Mouse (Mus musculus): Measurements from ENCODE around the gene Fbxw7.

Gene Fbxw7

GRCm38 (mm10) chr3:84897952-84898351 is 82.9 kb downstream of the Fbxw7 start:
- no peak for DNase-seq

- no peak for DNase-seq
Observed at GRCm38 (mm10) chr3:84906528-84906927, 91.5 kb downstream of the Fbxw7 start.

DNA sequence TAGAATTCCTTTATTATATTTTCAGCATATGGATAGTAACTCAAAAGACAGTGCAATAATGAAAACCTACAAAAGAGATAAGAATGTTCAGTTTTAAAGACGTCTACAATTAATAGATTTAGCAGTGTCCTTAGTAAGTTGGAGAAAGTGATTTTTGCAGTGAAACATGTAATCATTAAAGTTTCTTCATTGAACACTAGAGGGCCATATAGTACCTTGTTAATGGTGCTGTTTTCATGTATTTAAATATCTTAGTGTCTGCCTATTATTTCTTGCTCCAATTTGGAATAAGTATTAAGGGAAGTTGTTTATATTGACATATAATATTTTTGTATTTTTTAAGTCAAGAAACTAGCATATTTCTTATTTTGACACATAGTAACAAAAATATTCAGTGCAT is 99.2 kb downstream of the Fbxw7 start:
- DNase-seq = no peak

DNA sequence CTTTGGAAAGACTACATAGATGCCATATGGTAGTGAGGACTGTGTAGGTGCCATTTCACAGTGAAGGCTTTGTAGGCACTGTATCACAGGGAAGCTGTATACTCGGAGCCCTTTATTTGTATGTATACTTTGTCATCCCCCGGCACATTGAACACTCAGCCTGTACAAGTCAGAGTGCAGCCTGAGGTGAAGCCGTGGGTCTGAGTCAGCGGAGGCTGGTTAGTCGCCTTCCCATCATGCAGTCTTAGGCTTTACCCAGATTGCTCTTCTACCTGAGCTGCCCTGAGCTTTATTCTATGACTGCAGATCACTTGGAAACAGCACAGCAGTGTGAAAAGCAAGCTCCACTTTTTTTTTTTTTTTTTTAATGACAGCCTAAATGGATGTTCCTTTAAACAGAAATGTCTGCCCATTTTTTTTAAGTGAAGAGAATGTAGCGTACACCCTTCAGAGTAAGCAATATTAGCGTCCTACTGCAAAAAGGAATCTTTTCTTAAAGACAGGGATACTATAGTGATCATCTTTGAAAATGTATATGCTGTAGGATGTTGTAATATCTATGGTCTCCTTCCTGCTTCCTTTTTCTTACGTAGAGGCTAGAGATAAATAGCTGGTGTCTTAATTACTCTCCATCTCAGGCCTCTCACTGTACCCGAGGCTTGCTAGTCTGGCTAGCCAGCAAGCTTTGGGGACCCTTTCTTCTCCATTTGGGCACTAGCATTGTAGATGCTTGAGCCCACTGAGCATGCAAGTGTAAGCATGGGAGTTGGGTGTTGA is 103.0 kb downstream of the Fbxw7 start:
- DNase-seq = no peak

DNA sequence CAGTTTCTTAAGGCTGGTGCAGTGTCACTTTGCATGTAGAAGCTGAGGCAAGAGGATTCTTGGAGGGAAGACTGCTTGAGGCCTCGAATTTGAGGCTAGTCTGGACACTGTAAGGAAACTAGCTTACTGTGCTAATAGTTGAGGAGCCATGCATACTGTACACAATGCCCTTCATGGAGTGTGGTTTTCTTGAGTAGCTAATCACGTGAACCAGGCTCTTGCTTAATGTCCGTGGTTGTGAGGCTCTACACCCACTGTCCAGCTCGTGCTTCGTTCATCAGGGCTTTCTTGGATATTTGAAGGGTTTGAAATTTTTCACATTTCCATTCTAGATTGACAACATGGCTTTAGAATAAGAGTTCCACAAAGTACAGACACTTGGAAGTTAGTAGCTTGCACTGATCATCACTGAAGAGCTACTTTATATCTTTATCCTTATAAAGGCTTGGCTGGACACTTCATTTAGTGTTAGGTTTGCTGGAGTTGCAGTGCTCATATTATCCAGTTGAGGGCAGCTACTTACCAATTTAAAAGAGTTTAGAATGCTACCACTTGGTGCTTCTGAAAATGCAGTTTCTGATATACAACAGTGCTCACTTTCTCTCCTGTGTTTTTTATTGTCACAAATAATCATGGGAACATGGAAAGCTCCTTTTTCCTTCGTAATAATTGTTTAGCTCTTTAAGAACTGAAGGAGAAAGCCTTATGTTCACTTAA is 106.8 kb downstream of the Fbxw7 start:
- DNase-seq = peak; percentile 29

GRCm38 (mm10) chr3:84923256-84923655 is 108.2 kb downstream of the Fbxw7 start:
- DNase-seq = no peak

DNA sequence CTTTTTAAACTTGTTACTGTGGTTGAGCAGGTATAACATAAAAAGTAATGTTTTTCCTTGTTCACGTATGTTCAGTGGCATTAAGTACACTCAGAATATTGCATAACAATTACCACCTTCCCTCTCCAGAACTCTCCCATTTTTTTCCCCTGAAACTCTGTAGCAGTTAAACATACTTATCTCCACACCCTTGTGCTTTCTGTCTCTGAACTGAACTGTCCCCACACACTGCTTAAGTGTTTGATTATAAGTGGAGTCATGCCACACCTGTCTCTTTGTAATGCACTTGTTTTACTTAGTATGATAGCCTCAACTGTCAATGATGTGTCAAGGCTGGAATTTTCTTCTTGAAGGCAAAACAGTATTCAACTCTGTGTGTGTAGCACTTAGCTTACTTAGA is 108.6 kb downstream of the Fbxw7 start:
- DNase-seq = no peak

DNA sequence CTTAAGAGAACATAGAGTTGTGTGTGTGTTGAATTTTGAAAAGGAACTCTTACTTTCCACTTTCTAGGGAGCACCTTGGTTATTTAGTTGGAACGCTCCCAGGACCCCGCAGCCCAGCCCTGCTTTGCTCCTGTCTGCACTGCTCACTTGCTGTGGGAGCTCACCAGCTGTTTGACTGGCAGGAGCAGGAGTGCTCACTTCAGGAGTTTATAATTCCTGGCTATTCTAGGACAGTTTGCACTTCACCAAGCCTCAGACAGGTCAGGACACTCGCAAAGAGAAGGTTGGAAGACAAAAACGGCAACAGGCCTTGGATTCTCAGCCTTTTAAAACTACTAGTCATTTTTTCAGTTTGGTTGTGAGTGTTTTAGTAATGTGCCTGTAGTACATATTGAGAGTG is 110.2 kb downstream of the Fbxw7 start:
- DNase-seq = no peak

GRCm38 (mm10) chr3:84926140-84926539 is 111.1 kb downstream of the Fbxw7 start:
- no peak for DNase-seq

GRCm38 (mm10) chr3:84927168-84927794 is 112.2 kb downstream of the Fbxw7 start:
- DNase-seq = no peak

DNA sequence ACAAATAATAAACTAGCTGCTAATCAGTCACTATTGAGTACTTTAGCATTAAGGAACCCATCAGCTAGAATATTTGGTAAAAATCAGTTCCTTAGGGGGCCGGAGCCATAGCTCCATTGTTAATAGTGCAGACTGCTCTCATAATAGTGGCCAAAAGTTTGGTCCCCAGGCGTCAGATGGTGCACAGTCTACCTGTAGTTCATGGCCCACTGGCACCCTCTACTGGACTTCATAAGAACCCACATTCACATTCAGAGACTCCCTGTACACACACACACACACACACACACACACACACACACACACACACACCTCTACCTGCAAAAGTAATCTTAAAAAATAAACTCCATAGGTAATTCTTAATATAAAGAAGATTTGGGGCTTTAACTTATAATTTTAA is 112.8 kb downstream of the Fbxw7 start:
- DNase-seq = no peak

DNA sequence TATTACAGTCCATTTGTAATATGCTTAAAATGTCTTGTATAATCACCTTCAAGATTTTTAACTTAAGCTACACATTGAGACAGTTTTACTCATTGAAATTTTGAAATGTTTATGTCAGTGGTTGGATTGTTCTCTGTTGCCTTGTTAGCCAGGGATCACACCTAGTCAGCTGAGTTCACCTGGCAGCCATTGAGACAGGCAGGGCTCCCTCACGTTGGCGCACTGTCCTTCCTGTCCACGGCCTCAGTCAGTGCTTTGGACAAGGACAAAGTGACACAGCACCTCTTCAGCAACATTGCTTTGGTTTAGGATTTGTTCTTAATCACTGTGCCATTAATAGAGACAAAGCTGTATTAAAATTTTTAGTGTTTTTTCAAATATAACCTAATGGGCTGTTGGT is 114.1 kb downstream of the Fbxw7 start:
- DNase-seq = no peak

DNA sequence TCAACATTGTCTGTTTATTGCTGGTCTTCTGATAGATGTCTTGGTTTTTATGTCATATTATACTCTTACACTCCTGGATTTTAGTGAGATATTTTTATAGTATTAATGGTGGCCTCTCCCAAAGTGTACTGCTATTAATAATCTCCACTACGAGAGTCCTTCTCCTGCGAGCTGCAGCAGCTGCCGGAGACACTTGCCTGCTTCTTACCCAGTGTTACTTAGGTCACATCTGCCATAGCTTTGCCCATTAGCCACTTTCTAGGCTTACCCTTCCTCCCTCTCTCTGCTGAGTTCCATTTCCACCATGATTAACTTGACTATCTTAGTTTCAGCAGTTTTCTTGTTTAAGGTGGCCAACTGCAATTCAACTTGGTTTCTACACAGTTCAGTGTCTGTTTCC is 115.6 kb downstream of the Fbxw7 start:
- no peak for DNase-seq

- DNase-seq = no peak
Observed at GRCm38 (mm10) chr3:84935729-84936128, 120.7 kb downstream of the Fbxw7 start.

- DNase-seq = no peak
Observed at GRCm38 (mm10) chr3:84936252-84936651, 121.2 kb downstream of the Fbxw7 start.

DNA sequence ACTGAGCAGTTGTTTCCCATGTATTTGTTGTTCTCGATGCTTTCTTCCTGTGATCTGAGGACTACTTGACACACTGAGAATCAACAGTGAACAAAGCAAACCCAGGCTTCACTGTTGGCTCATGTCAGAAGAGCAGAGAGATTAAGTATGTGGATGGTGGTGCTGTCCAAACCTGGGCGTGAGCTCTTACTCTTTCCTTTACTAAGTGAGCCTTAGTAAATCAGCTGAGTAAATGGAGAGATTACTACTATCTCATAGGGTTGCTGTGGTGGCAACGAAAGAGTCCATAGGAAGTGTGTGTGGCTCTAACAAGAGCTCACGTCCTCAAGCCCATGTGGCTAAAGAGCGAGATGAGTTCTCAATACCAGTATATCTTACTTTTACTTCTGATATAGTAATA is 121.9 kb downstream of the Fbxw7 start:
- no peak for DNase-seq

- peak; percentile 74 for DNase-seq
Observed at GRCm38 (mm10) chr3:84937360-84938355, 122.6 kb downstream of the Fbxw7 start.

DNA sequence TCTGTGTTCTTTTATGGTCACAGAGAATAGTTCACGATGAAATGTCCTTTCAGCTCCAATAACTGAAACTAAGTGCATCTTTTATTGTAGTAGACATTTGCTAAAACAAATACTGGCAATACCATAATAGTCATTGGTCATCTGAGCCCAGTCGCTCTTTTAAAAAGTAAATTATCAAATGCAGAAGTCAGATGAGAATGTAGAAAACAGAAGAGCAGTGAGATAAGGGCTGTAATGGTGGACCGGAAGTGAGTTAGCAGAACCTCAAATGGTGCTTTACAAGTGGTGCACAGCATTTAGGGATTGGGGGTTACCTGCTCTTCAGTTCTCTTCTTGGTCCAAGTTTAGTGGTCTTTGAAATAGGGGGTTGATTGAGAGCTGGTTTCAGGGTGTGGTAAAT is 129.9 kb downstream of the Fbxw7 start:
- no peak for DNase-seq

DNA sequence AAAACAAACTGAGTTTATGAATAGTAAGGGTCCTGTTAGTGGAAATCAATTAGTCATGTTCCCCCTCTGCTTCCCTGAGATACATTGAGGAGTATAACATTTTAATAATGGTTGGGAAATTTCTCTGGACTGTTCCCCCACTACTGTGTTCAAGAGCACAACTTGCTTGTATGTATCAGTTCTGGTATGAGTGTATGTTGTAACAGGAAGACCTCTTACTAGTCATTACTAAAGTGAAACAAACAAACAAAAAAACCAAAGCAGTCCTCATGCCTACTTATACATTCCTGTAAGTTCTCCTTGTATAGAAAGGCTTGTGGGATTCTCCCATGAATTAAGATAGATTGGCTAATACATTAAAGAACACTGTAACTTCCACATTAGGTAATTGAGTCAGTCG is 131.3 kb downstream of the Fbxw7 start:
- no peak for DNase-seq

DNA sequence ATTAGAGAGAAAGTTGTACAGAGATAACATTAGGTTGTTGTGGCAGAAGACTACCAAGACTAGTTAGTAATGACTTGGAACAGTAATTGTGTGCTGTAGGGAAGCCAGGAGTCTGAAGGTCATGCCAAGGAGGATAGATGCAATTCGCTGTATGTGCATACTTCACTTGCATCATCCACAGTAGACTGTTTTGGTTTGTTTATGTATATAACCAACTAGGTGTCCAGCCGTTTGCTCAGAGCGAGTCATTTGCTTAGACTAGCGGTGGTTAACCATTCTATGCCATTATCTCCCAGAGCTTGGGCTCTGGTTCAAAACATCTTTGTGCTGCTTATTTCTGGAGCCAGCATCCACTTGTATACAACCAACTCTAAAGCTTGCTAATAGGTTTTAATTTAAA is 134.3 kb downstream of the Fbxw7 start:
- no peak for DNase-seq

DNA sequence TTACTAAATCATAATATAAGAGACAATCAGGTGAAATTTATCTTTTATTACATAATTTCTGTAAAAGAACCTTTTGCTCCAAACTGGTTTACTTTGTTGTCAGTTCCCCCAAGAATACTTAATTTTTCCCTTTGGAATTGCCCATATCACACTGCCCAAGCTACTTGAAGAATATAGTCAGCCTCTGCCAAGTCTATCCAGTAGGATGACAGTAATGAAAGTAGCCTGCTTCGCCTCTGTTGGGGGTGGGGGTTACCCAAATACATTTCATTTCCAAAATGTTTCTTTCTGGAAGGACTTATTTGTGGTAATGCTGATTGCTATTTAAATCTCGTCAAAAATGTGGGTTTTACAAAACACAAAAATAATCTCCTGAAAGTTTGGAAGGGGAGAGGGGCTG is 136.6 kb downstream of the Fbxw7 start:
- no peak for DNase-seq

- peak; percentile 85 for DNase-seq
Observed at GRCm38 (mm10) chr3:84952135-84952534, 137.1 kb downstream of the Fbxw7 start.

Data from layer of hippocampus, adult 9-11 months (tissue).